Mouse (Mus musculus): Measurements from ENCODE around the gene Rapgef4.

- no peak for TF ChIP-seq CTCF (IDR thresholded peaks at IDR 0.05; ENCODE audit: control insufficient read depth, insufficient read depth, insufficient replicate concordance, low read depth, low read length)
- TF ChIP-seq POLR2A (IDR thresholded peaks at IDR 0.05; ENCODE audit: control insufficient read depth, low read depth, low read length): no peak
These were observed 357 bp downstream of the Rapgef4 start for GRCm38 (mm10) chr2:71981343-71981851.
